Mouse (Mus musculus): ENCODE measurements around the gene Pet100.

GRCm38 (mm10) chr8:3655526-3655925 is 34.2 kb downstream of the Pet100 start, which contains the start of gene Retn:
- TF ChIP-seq POLR2A (IDR thresholded peaks at IDR 0.05; ENCODE audit: insufficient read depth, low read depth, low read length) (no peak), CTCF (IDR thresholded peaks at IDR 0.05; ENCODE audit: insufficient read depth, low read depth, low read length) (no peak)
